Mouse (Mus musculus) monocyte, adult 2 months (primary cell): Measurements from ENCODE around the gene Gm49425.
A peak's percentile ranks its signal among the peaks of the same experiment; 100 is the strongest.
"Not testable (repeated sequence)": the region's sequence is repeated elsewhere in the genome, so short reads cannot be mapped to it uniquely, and the experiment has no call there.

Experiments
- DNase-seq, 2 experiments: peaks; one replicate each; pipeline ENCODE4 v3.0.0; 2022; ENCODE audit warnings: low spot score in 2 of 2, low read depth in 1 of 2

Gm49425 gene

DNA sequence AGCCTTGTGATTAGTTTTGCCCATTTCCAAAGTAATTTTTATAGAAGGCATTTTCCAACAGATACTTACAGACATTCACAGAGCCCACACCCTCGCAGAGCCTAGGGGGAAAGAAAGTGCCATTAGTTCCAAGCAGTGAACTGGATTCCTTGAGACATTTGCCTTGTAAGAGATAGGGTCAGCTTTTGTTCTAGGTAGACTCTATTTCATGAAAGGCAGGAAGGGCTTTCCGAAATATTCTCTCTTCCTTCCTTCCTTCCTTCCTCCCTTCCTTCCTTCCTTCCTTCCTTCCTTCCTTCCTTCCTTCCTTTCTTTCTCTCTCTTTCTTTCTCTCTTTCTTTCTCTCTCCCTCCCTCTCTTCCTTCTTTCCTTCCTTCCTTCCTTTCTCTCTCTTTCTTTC, at the start of gene Gm49425:
Gene Gm49425 (minus strand): TSS at position 101 of the 400 bp plus-strand sequence.
- DNase-seq: not testable (repeated sequence)

- no peak for DNase-seq
Observed at GRCm38 (mm10) chr15:101562850-101563249, 45.8 kb upstream of the Gm49425 start, which contains the start of gene Krt90. Krt90 (minus strand) TSS chr15:101562950.

GRCm38 (mm10) chr15:101558034-101558646, 41.1 kb upstream of the Gm49425 start:
- no peak for DNase-seq

- no peak for DNase-seq
Observed at GRCm38 (mm10) chr15:101553169-101553568, 36.1 kb upstream of the Gm49425 start.

- no peak for DNase-seq
Observed at GRCm38 (mm10) chr15:101552188-101552587, 35.1 kb upstream of the Gm49425 start.

DNA sequence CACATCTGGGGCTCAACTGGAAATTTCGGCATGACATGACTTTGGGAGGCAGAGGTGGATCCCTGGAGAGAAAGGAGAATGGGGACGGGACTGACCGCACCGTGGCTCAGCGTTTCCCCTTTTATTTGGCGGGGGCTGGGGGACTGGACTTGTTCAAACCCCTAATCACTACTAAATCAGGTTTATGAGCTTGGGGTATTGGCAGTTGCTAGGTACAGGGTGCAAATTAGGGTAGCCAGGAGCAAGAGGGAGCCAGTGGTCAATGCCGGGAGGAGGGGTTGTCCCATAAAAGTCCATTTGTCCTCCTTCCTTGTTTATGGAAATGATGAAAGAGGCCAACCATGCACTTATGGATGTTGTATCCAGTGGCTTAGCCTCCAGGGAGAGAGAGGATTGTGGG, 33.5 kb upstream of the Gm49425 start, which contains the start of gene Krt82:
Gene Krt82 (minus strand): TSS at position 101 of the 400 bp plus-strand sequence.
- DNase-seq: no peak

- no peak for DNase-seq
Observed at GRCm38 (mm10) chr15:101544478-101544877, 27.4 kb upstream of the Gm49425 start.

DNA sequence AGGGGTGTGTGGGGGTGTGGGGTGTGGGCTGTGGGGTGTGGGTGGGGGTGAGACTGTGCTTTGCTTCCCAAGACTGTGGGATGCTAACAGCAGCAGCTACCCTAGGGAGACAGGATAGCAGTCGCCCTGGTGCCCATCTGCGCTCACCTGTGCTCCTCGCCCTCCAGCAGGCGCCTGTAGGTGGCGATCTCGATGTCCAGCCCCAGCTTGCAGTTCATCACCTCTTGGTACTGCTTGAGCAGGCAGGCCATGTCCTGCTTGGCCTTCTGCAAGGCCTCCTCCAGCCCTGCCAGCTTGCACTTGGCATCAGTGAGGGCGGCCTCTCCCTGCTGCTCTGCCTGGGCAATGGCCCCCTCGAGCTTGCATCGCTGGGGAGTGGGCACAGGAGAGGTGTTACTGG, 25.5 kb upstream of the Gm49425 start:
- no peak for DNase-seq

- no peak for DNase-seq
Observed at GRCm38 (mm10) chr15:101538580-101538900, 21.5 kb upstream of the Gm49425 start.

DNA sequence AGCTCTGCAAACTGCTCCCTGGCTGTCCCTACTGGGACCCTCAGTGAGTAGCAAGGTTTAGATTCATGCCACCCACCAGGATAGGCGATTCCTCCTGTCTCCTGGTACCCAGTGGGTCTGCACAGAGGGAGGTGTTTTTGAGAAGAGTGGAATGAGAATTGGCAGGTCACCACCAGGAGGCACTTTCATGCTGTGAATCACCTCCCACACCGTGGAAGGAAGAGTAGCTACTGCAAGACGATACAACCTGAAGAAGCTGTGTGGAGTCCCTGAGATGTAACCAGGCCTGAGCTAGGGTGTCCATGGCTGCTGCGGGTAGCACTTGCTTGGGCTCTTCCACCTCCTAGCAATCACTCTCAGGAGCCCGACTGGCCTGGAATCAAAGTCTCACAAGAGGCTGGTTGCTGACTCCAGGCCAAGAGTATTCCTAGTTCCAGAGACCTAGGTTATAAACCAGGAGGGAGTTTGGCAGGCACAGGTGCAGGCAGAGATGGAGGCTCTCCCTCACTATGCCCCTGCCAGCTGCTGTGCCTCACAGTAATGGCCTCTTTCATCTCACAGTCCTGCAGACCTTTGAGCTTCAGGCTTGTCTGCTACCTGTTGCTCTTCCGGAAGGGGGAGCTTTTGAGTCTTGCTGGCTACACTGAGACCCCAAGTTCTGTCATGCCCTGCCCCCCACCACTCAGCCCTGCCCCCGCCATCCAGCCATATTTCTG, 21.0 kb upstream of the Gm49425 start:
- no peak for DNase-seq

GRCm38 (mm10) chr15:101536054-101536850, 19.2 kb upstream of the Gm49425 start:
- DNase-seq: no peak

GRCm38 (mm10) chr15:101532720-101533119, 15.7 kb upstream of the Gm49425 start, which contains the start of gene Krt84:
Krt84 (minus strand) TSS chr15:101532820.
- DNase-seq: no peak

GRCm38 (mm10) chr15:101522556-101523232, 5.6 kb upstream of the Gm49425 start:
- no peak for DNase-seq

GRCm38 (mm10) chr15:101519792-101520191, 2.7 kb upstream of the Gm49425 start:
- peak; percentile 5 to 40 for DNase-seq

DNA sequence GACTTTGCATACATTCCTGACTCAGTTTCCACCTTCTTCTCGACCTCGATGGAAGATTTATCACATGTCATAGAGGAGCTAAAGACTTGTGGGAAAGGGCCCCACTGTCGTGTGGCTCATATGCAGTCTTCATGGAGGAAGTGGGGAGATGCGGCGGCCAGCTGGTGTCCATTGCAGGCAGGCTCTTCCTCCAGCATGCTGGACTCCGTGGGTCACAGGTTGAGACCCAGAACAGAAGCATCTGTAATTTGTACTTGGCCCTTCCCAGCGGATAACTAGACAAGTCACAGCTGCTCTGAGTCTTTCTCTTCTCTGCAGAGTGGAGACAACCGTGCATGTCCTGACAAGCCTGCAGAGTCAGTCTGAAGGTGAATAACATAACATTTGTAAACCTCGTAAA, 8.8 kb downstream of the Gm49425 start:
- DNase-seq: no peak

GRCm38 (mm10) chr15:101506896-101507758, 9.9 kb downstream of the Gm49425 start:
- no peak for DNase-seq

- no peak for DNase-seq
Observed at GRCm38 (mm10) chr15:101497181-101497580, 19.9 kb downstream of the Gm49425 start.

DNA sequence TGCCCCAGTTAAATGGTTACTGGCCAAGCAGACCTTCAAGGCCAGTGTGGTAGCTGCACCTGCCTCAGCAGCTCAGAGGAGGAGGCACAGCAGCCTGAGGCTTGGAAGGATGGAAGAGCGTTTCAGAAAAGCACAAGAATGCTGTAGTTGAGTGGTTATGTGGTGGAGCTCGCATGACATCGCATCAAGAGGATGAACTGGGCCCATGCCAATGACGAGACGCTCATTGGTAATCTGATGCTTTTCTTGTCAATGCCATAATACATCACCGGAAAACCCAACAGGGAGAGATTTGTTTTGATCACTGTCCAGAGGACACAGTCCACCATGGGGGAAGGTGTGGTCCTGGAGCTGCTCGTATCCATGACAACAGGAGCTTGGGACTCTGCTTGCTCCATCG, 21.8 kb downstream of the Gm49425 start:
- no peak for DNase-seq

- DNase-seq: no peak
Observed at GRCm38 (mm10) chr15:101494203-101494602, 22.9 kb downstream of the Gm49425 start.

- no peak for DNase-seq
Observed at GRCm38 (mm10) chr15:101493713-101494112, 23.3 kb downstream of the Gm49425 start.
